Mouse (Mus musculus) forebrain, postnatal 0 days (tissue): ENCODE data around the gene Pnn. TPM values are rescaled to one million over a fixed set of nuclear protein-coding genes. Genes with fewer than 3 reads are reported as not detected.
A peak's percentile ranks its signal among the peaks of the same experiment; 100 is the strongest.

Experiments
- ATAC-seq: fragments of 200-750 bp; cut with Nextera tagmentation; 2 replicates; pipeline ENCODE4 v1.8.0; 2017; ENCODE audit warnings: mild to moderate bottlenecking, moderate library complexity
- DNase-seq: peaks from one replicate; pipeline ENCODE4 v3.0.0-alpha.2; 2015
- H3K27ac ChIP-seq: fragments of 300-500 bp; sonication (generic); 2 replicates; pipeline ENCODE4 v1.5.1; 2014; ENCODE audit warnings: low read depth, mild to moderate bottlenecking, antibody characterized with exemption, low read length, moderate library complexity, mixed read lengths
- H3K27me3 ChIP-seq: fragments of 300-500 bp; sonication (generic); 2 replicates; pipeline ENCODE4 v1.6.1; 2014; ENCODE audit warnings: mild to moderate bottlenecking, low read length, mixed read lengths; ENCODE audit not compliant: insufficient read depth
- H3K36me3 ChIP-seq: fragments of 300-500 bp; sonication (generic); 2 replicates; pipeline ENCODE4 v1.6.1; 2014; ENCODE audit warnings: mild to moderate bottlenecking, moderate library complexity; ENCODE audit not compliant: insufficient read depth
- H3K4me1 ChIP-seq: fragments of 300-500 bp; sonication (generic); 2 replicates; pipeline ENCODE4 v1.6.1; 2014; ENCODE audit warnings: antibody characterized with exemption; ENCODE audit not compliant: insufficient read depth
- H3K4me2 ChIP-seq: fragments of 300-500 bp; sonication (generic); 2 replicates; pipeline ENCODE4 v1.6.1; 2014; ENCODE audit warnings: low read depth, mild to moderate bottlenecking, moderate library complexity
- H3K4me3 ChIP-seq: fragments of 300-500 bp; sonication (generic); 2 replicates; pipeline ENCODE4 v1.5.1; 2014; ENCODE audit warnings: low read depth, low read length, mixed read lengths
- H3K9ac ChIP-seq: fragments of 300-500 bp; sonication (generic); 2 replicates; pipeline ENCODE4 v1.6.1; 2014; ENCODE audit warnings: mild to moderate bottlenecking
- H3K9me3 ChIP-seq: fragments of 300-500 bp; sonication (generic); 2 replicates; pipeline ENCODE4 v1.6.1; 2016; ENCODE audit warnings: low read length
- CTCF ChIP-seq: sonication (generic); IDR thresholded peaks from 2 replicates; pipeline ENCODE4 v1.5.1; 2016; ENCODE audit warnings: antibody characterized with exemption, control low read depth, low read depth
- WGBS: fragments of 180-500 bp; shearing (Covaris S2); extraction: QIAGEN DNeasy Blood & Tissue Kit; methylation state at CpG from one replicate; pipeline ENCODE4 v1.1.7; 2014; 5-methylcytosine and 5-hydroxymethylcytosine counted together
- polyA plus RNA-seq: library from polyadenylated mRNA; unstranded; fragments of >200 nt; fragmentation: Nextera tagmentation; extraction: Ambion mirVana; gene quantifications from 2 replicates; pipeline ENCODE4 v1.2.1, GENCODE M21; 2015
- total RNA-seq: library from RNA; depleted of rRNA; stranded (reverse); fragments of >200 nt; gene quantifications from 2 replicates; pipeline ENCODE4 v1.2.3, GENCODE M21; 2014; rRNA removed

Gene Pnn
- total RNA-seq (21.9 and 28.8 TPM in 2 replicates), polyA plus RNA-seq (38.1 and 50.3 TPM in 2 replicates)

DNA sequence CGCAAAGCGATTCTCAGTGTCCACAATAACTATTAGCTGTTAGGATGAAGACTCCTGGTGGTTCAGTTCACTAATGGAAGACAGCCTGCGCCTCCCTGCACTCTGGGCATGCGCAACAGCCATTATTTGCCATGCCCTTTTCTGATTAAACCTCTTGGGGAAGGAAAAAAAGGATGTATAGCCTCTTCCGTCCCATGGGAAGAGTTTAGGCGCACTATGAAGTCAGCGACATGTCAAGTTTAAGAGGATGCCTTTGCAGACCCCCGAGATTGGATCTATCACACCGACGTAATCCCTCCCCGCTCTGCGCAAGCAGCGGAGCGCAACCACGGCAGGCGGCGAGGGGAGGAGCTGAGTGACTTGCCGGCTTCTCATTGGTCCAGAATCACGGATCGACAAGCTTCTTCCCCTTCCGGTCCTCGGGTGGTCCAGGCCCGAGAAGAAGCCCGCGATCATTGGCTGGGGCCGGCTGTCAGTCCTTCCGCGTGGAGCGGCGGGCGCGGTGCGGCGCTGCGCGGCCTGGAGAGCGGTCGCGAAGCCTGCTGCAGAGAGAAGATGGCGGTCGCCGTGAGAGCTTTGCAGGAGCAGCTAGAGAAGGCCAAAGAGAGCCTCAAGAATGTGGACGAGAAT is at the start of gene Pnn:
Gene Pnn (plus strand): TSS at position 437 of the 630 bp plus-strand sequence.
- peak; percentile 99 for ATAC-seq

GRCm38 (mm10) chr12:59017970-59018369 is 48.7 kb upstream of the Pnn start:
- Histone ChIP-seq H3K27me3 (no peaks in the 10 kb centered on the region), H3K36me3 (peaks cover 25% of the 10 kb centered on the region), H3K4me3 (no peak overlapping the region), H3K9me3 (no peaks in the 10 kb centered on the region), H3K4me1 (peaks cover 5% of the 10 kb centered on the region; the same call in 1 of the 2 replicates), H3K4me2 (no peak overlapping the region), H3K9ac (no peak overlapping the region), H3K27ac (no peak overlapping the region)
- ATAC-seq = no peak
- no peak for TF ChIP-seq CTCF
- 93% methylated on average over 8 of the region's 8 CpGs for WGBS
- DNase-seq = no peak

More for the DNA sequence above, at the start of gene Pnn:
- H3K4me1 ChIP-seq = no peaks in the 10 kb centered on the region; the same call in 1 of the 2 replicates
- H3K4me3 ChIP-seq = peak within 1 kb of the TSS; percentile 99
- H3K4me2 ChIP-seq = peak within 1 kb of the TSS; percentile 65
- no peaks in the 10 kb centered on the region for H3K9me3 ChIP-seq
- no peaks in the 10 kb centered on the region for H3K27me3 ChIP-seq
- peak; percentile 56 for TF ChIP-seq CTCF
- peak within 1 kb of the TSS; percentile 99 for H3K9ac ChIP-seq
- peak; percentile 99 for DNase-seq
- H3K36me3 ChIP-seq = peaks cover 31% of the 10 kb centered on the region
- WGBS = 5% methylated on average over 41 of the region's 43 CpGs
- H3K27ac ChIP-seq = peak within 1 kb of the TSS; percentile 91

- no peak for TF ChIP-seq CTCF
- WGBS = 89% methylated on average over 2 of the region's 2 CpGs
- no peak for ATAC-seq
- H3K9me3 ChIP-seq = no peaks in the 10 kb centered on the region
- no peak overlapping the region for H3K27ac ChIP-seq
- H3K4me3 ChIP-seq = no peak overlapping the region
- no peaks in the 10 kb centered on the region for H3K27me3 ChIP-seq
- H3K9ac ChIP-seq = no peak overlapping the region
- H3K36me3 ChIP-seq = peaks cover 25% of the 10 kb centered on the region
- DNase-seq = no peak
- H3K4me2 ChIP-seq = no peak overlapping the region
- no peaks in the 10 kb centered on the region for H3K4me1 ChIP-seq
Observed at GRCm38 (mm10) chr12:59019891-59020290, 46.8 kb upstream of the Pnn start.

DNA sequence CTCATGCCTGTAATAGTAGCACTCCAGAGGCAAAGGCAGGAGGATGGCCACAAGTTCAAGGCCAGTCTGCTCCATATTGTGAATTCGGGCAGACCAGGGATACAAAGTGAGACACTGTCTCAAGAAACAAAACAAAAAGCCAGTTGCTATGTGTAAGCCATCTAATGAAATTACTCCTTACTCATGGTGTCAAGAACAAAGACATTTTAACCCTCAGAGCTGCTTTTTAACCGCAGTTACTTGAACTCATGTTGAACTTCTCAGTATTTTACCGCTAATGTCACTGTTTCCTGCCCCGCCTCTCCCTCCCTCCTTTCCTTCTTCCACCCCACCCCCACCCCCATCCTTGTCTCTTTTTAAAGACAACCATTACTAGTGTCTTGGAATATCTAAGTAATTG is 45.4 kb upstream of the Pnn start:
- TF ChIP-seq CTCF = no peak
- no peak overlapping the region for H3K4me2 ChIP-seq
- H3K36me3 ChIP-seq = peaks cover 25% of the 10 kb centered on the region
- H3K4me3 ChIP-seq = no peak overlapping the region
- no peak overlapping the region for H3K27ac ChIP-seq
- no peaks in the 10 kb centered on the region for H3K4me1 ChIP-seq
- 90% methylated on average over 4 of the region's 4 CpGs for WGBS
- H3K27me3 ChIP-seq = no peaks in the 10 kb centered on the region
- H3K9ac ChIP-seq = no peak overlapping the region
- DNase-seq = no peak
- ATAC-seq = no peak
- H3K9me3 ChIP-seq = no peaks in the 10 kb centered on the region

DNA sequence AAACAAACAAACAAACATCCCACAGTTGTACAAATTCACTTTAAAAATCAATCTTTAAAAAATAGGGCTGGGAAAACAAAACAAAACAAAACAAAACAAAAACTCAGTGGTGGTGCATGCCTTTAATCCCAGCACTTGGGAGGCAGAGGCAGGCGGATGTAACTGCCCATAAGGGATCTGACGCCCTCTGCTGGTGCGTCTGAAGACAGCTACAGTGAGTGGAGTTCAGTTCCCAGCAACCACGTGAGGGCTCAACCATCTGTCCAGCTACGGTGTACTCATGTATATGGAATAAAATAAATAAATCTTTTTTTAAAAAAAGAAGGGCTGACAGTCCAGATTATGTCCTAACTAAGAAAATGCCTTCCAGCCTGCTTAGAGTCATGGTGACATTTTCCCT is 34.6 kb upstream of the Pnn start:
- no peak for TF ChIP-seq CTCF
- no peaks in the 10 kb centered on the region for H3K27me3 ChIP-seq
- WGBS = 71% methylated on average over 5 of the region's 5 CpGs
- no peak overlapping the region for H3K4me2 ChIP-seq
- no peak for ATAC-seq
- H3K27ac ChIP-seq = no peak overlapping the region
- no peaks in the 10 kb centered on the region for H3K4me1 ChIP-seq
- no peaks in the 10 kb centered on the region for H3K9me3 ChIP-seq
- no peak overlapping the region for H3K4me3 ChIP-seq
- DNase-seq = no peak
- H3K36me3 ChIP-seq = no peaks in the 10 kb centered on the region
- H3K9ac ChIP-seq = no peak overlapping the region

GRCm38 (mm10) chr12:59039162-59039970 is 27.3 kb upstream of the Pnn start:
- no peak for TF ChIP-seq CTCF
- DNase-seq = no peak
- H3K9ac ChIP-seq = no peak overlapping the region
- ATAC-seq = no peak; the same call in 1 of the 2 replicates
- 69% methylated on average over 10 of the region's 10 CpGs for WGBS
- peak overlapping the region; percentile 30; the same call in 1 of the 2 replicates for H3K27ac ChIP-seq
- peaks cover 17% of the 10 kb centered on the region for H3K36me3 ChIP-seq
- no peak overlapping the region for H3K4me2 ChIP-seq
- H3K27me3 ChIP-seq = no peaks in the 10 kb centered on the region
- no peaks in the 10 kb centered on the region for H3K4me1 ChIP-seq
- no peaks in the 10 kb centered on the region for H3K9me3 ChIP-seq
- H3K4me3 ChIP-seq = no peak overlapping the region
